Mouse (Mus musculus): ENCODE measurements around the gene Chchd2.
"Not testable (repeated sequence)": the region's sequence is repeated elsewhere in the genome, so short reads cannot be mapped to it uniquely, and the experiment has no call there.

DNA sequence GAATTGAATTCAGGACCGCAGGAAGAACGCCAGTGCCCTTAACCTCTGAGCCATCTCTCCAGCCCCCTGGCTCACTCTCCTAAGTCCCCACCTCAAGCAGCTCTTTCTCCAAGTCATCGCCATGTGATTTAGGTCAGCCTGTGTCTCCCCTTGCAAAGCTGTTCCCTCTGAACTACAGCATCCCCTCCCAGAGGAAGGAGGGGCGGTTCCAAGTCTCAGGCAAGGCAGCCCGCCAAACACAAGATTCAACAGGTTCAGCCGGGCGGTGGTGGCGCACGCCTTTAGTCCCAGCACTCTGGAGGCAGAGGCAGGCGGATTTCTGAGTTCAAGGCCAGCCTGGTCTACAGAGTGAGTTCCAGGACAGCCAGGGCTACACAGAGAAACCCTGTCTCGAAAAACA, 28.2 kb upstream of the Chchd2 start:
- not testable (repeated sequence) for TF ChIP-seq EP300, CTCF (IDR thresholded peaks at IDR 0.05; ENCODE audit: low read depth)
